Mouse (Mus musculus): Measurements from ENCODE around the gene Iqcf4. TPM values are rescaled to one million over a fixed set of nuclear protein-coding genes. Genes with fewer than 3 reads are reported as not detected.

The Iqcf4 gene
- polyA plus RNA-seq (2012; ENCODE audit: low replicate concordance) = not detected in 2 replicates

DNA sequence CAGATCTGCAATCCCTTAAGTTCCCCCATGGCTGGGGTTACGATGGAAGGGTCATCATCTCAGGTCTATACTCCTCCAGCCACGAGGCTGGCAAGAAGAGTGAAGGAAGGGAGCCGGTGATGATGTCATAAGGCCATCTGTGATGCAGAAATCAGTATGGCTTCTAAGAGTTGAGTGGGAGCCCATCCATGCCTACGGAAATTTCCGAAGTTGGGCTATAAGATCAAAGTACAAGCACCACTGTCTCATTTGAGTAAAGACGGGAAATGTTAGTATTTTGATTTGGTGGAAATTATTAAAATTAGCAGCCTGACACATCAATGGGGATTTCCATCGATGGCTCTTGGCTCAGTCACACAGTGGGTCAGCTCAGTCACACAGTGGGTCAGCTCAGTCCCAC lies at the start of gene Iqcf4:
Gene Iqcf4 (minus strand): TSS at position 101 of the 400 bp plus-strand sequence.

DNA sequence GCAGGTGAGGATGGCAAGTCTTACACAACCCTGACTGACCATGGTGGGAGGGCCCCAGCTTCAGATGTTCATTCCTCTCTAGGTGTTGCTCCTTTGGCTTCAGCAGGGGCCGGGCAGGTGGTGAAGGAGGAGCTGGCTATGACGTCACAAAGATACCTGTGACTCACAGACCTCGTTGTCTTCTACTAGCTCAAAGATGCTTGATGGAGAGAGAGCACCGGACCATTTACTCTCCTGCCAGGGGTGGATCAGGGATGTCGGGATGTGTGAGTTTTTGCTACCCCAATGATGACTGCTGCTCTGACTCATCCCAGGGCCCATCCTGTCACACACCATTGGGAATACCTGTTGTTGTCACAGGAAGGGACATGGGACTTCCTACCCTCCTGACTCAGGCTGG lies 9.3 kb downstream of the Iqcf4 start, which contains the start of gene Iqcf3:
Gene Iqcf3 (minus strand): TSS at position 101 of the 400 bp plus-strand sequence.

Other genes starting within 250 kb of the Iqcf4 start
- gene Dusp7, start 202.4 kb downstream of the Iqcf4 start, polyA plus RNA-seq (2012; ENCODE audit: low replicate concordance) = 13.9 and 19.2 TPM in 2 replicates
- 53.8 and 70.0 TPM in 2 replicates for gene Rpl29, start 141.5 kb downstream of the Iqcf4 start, polyA plus RNA-seq (2012; ENCODE audit: low replicate concordance)
- 7.9 and 24.2 TPM in 2 replicates for gene Acy1, start 132.7 kb downstream of the Iqcf4 start, polyA plus RNA-seq (2012; ENCODE audit: low replicate concordance)
- gene Abhd14b, start 123.5 kb downstream of the Iqcf4 start, polyA plus RNA-seq (2012; ENCODE audit: low replicate concordance) = 0.25 and 3.2 TPM in 2 replicates
- gene Abhd14a, start 123.3 kb downstream of the Iqcf4 start, polyA plus RNA-seq (2012; ENCODE audit: low replicate concordance) = 6.5 and 44.6 TPM in 2 replicates
- gene Pcbp4, start 117.7 kb downstream of the Iqcf4 start, polyA plus RNA-seq (2012; ENCODE audit: low replicate concordance) = 17.0 and 27.3 TPM in 2 replicates
- gene Gpr62, start 105.1 kb downstream of the Iqcf4 start, polyA plus RNA-seq (2012; ENCODE audit: low replicate concordance) = 0.08 TPM in 1 of 2 replicates, not detected in the other
- 642 and 1,004 TPM in 2 replicates for gene Rrp9, start 95.0 kb downstream of the Iqcf4 start, polyA plus RNA-seq (2012; ENCODE audit: low replicate concordance)
- 12.2 and 22.5 TPM in 2 replicates for gene Parp3, start 94.0 kb downstream of the Iqcf4 start, polyA plus RNA-seq (2012; ENCODE audit: low replicate concordance)
- gene Iqcf1, start 71.0 kb downstream of the Iqcf4 start, polyA plus RNA-seq (2012; ENCODE audit: low replicate concordance) = not detected in 2 replicates
- gene Iqcf5, start 56.4 kb downstream of the Iqcf4 start, polyA plus RNA-seq (2012; ENCODE audit: low replicate concordance) = not detected in 2 replicates
- not detected in 2 replicates for gene Iqcf3, start 9.4 kb downstream of the Iqcf4 start, polyA plus RNA-seq (2012; ENCODE audit: low replicate concordance)
- gene Iqcf6, start 55.6 kb upstream of the Iqcf4 start, polyA plus RNA-seq (2012; ENCODE audit: low replicate concordance) = not detected in 2 replicates
- gene Grm2, start 85.1 kb upstream of the Iqcf4 start, polyA plus RNA-seq (2012; ENCODE audit: low replicate concordance) = not detected in 2 replicates
- gene Tex264, start 114.9 kb upstream of the Iqcf4 start, polyA plus RNA-seq (2012; ENCODE audit: low replicate concordance) = 54.6 and 67.6 TPM in 2 replicates
- 3.3 and 7.6 TPM in 2 replicates for gene Rad54l2, start 218.2 kb upstream of the Iqcf4 start, polyA plus RNA-seq (2012; ENCODE audit: low replicate concordance)